Mouse (Mus musculus): ENCODE data around the gene Ift27. TPM values are rescaled to one million over a fixed set of nuclear protein-coding genes. Genes with fewer than 3 reads are reported as not detected.
A peak's percentile ranks its signal among the peaks of the same experiment; 100 is the strongest.

The Ift27 gene
- polyA plus RNA-seq, 1 experiment from 2014 or later, result 135 TPM

DNA sequence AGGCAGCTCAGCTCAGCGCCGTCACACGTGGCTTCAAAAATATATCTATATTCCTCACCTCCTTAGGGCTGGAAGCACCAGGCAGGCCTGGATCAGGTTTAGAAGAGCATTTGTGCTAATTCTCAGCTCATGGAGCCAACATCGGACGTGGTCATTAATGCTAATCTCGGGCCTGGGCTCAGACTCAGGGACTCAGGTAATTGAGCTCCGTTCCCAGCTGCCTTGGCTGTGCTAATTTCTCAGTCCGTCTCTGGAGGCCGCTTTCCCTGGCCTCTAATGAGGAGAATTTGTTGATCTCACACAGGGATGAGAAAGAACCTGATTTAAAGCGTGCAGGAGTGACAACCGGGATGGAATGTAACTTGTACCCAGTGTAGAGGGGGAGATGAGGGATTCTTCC, 9.4 kb downstream of the Ift27 start:
- WGBS, result 85% methylated on average over 11 of the region's 11 CpGs
- H3K4me2 ChIP-seq (replicated peaks; ENCODE audit: low read depth, low read length), result no peak overlapping the region
- H3K27me3 ChIP-seq (ENCODE audit: control insufficient read depth, insufficient read depth, low read length), result no peaks in the 10 kb centered on the region
- H3K4me1 ChIP-seq (replicated peaks; ENCODE audit: control insufficient read depth, insufficient read depth, low read length), result no peaks in the 10 kb centered on the region
- no peaks in the 10 kb centered on the region for H3K9me3 ChIP-seq (ENCODE audit: control insufficient read depth, low read length)
- ATAC-seq (ENCODE audit: low FRiP score), result no peak
- DNase-seq (ENCODE audit: low spot score), result no peak
- no peak overlapping the region for H3K4me3 ChIP-seq (ENCODE audit: low read depth, low read length)
- H3K9ac ChIP-seq (ENCODE audit: low read depth, low read length), result no peak overlapping the region
- no peak overlapping the region for H3K27ac ChIP-seq (ENCODE audit: low read depth, low read length)
- no peaks in the 10 kb centered on the region for H3K36me3 ChIP-seq (ENCODE audit: control insufficient read depth, insufficient read depth, low read length)

DNA sequence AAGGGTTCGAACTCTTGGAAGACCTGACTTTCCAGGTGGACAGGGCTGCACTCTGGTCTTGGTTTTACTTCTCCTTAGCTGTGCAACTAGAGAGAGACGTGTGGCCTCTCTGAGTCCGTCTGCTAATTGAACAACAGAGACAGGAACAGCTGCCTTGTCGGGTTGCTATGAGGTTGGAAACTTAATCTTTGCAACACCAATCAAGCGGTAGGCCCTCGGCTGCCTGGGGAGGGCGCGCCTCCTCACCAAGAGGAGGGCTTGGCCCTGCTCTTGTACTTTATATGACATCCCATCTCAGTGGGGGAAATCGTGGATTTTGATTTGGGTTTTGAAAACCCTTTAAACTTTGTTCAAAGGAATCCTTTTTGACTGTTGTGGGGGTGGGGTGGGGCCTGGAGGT, 12.0 kb downstream of the Ift27 start:
- H3K9ac ChIP-seq (ENCODE audit: low read depth, low read length), result no peak overlapping the region
- no peaks in the 10 kb centered on the region for H3K4me1 ChIP-seq (replicated peaks; ENCODE audit: control insufficient read depth, insufficient read depth, low read length)
- no peaks in the 10 kb centered on the region for H3K36me3 ChIP-seq (ENCODE audit: control insufficient read depth, insufficient read depth, low read length)
- H3K4me3 ChIP-seq (ENCODE audit: low read depth, low read length), result no peak overlapping the region
- no peaks in the 10 kb centered on the region for H3K27me3 ChIP-seq (ENCODE audit: control insufficient read depth, insufficient read depth, low read length)
- ATAC-seq (ENCODE audit: low FRiP score), result no peak
- H3K4me2 ChIP-seq (replicated peaks; ENCODE audit: low read depth, low read length), result no peak overlapping the region
- H3K27ac ChIP-seq (ENCODE audit: low read depth, low read length), result no peak overlapping the region
- 86% methylated on average over 9 of the region's 9 CpGs for WGBS
- H3K9me3 ChIP-seq (ENCODE audit: control insufficient read depth, low read length), result no peaks in the 10 kb centered on the region
- DNase-seq (ENCODE audit: low spot score), result no peak

- WGBS, result 89% methylated on average over 5 of the region's 5 CpGs
- no peak for DNase-seq (ENCODE audit: low spot score)
Measured at GRCm38 (mm10) chr15:78158335-78158734, 15.6 kb downstream of the Ift27 start.

GRCm38 (mm10) chr15:78157824-78158223, 16.1 kb downstream of the Ift27 start:
- DNase-seq (ENCODE audit: low spot score), result no peak

More at GRCm38 (mm10) chr15:78158335-78158734, 15.6 kb downstream of the Ift27 start:
- Histone ChIP-seq H3K36me3 (ENCODE audit: control insufficient read depth, insufficient read depth, low read length) (no peaks in the 10 kb centered on the region), H3K4me3 (ENCODE audit: low read depth, low read length) (no peak overlapping the region), H3K4me1 (replicated peaks; ENCODE audit: control insufficient read depth, insufficient read depth, low read length) (peaks cover 2% of the 10 kb centered on the region; the same call in 1 of the 2 replicates), H3K27ac (ENCODE audit: low read depth, low read length) (no peak overlapping the region), H3K9me3 (ENCODE audit: control insufficient read depth, low read length) (no peaks in the 10 kb centered on the region), H3K9ac (ENCODE audit: low read depth, low read length) (no peak overlapping the region), H3K27me3 (ENCODE audit: control insufficient read depth, insufficient read depth, low read length) (no peaks in the 10 kb centered on the region), H3K4me2 (replicated peaks; ENCODE audit: low read depth, low read length) (no peak overlapping the region)
- ATAC-seq (ENCODE audit: low FRiP score), result no peak

GRCm38 (mm10) chr15:78157330-78157729, 16.6 kb downstream of the Ift27 start:
- no peak overlapping the region for H3K27ac ChIP-seq (ENCODE audit: low read depth, low read length)
- no peak for ATAC-seq (ENCODE audit: low FRiP score)
- peaks cover 2% of the 10 kb centered on the region; the same call in 1 of the 2 replicates for H3K4me1 ChIP-seq (replicated peaks; ENCODE audit: control insufficient read depth, insufficient read depth, low read length)
- 85% methylated on average over 8 of the region's 8 CpGs for WGBS
- no peaks in the 10 kb centered on the region for H3K9me3 ChIP-seq (ENCODE audit: control insufficient read depth, low read length)
- H3K36me3 ChIP-seq (ENCODE audit: control insufficient read depth, insufficient read depth, low read length), result no peaks in the 10 kb centered on the region
- no peak overlapping the region for H3K9ac ChIP-seq (ENCODE audit: low read depth, low read length)
- no peaks in the 10 kb centered on the region for H3K27me3 ChIP-seq (ENCODE audit: control insufficient read depth, insufficient read depth, low read length)
- H3K4me2 ChIP-seq (replicated peaks; ENCODE audit: low read depth, low read length), result no peak overlapping the region
- no peak for DNase-seq (ENCODE audit: low spot score)
- H3K4me3 ChIP-seq (ENCODE audit: low read depth, low read length), result no peak overlapping the region

More at GRCm38 (mm10) chr15:78157824-78158223, 16.1 kb downstream of the Ift27 start:
- Histone ChIP-seq H3K4me2 (replicated peaks; ENCODE audit: low read depth, low read length) (no peak overlapping the region), H3K36me3 (ENCODE audit: control insufficient read depth, insufficient read depth, low read length) (no peaks in the 10 kb centered on the region), H3K4me3 (ENCODE audit: low read depth, low read length) (no peak overlapping the region), H3K4me1 (replicated peaks; ENCODE audit: control insufficient read depth, insufficient read depth, low read length) (peaks cover 2% of the 10 kb centered on the region; the same call in 1 of the 2 replicates), H3K9ac (ENCODE audit: low read depth, low read length) (no peak overlapping the region), H3K27me3 (ENCODE audit: control insufficient read depth, insufficient read depth, low read length) (no peaks in the 10 kb centered on the region), H3K27ac (ENCODE audit: low read depth, low read length) (no peak overlapping the region), H3K9me3 (ENCODE audit: control insufficient read depth, low read length) (no peaks in the 10 kb centered on the region)
- ATAC-seq (ENCODE audit: low FRiP score), result no peak
- 83% methylated on average over 4 of the region's 4 CpGs for WGBS

DNA sequence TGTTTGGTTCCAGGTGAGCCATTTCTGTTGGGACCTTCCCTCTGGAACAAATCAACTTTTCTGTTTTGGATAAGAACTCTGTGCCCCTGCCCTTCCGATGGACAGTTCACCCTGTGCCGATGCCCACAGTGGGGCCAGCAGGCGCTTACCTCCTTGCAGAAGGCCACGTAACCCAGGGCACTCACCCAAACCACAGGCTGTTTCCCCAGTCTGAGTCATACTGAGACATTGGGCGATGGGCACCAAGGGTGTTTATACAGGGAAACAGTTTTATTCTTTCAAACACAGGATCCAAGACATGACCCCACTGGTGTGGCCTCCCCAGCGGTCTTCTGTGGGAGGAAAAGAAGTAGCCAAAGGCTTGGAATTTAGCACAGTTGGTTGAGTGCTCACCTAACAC, 18.5 kb downstream of the Ift27 start:
- H3K27ac ChIP-seq (ENCODE audit: low read depth, low read length), result no peak overlapping the region

DNA sequence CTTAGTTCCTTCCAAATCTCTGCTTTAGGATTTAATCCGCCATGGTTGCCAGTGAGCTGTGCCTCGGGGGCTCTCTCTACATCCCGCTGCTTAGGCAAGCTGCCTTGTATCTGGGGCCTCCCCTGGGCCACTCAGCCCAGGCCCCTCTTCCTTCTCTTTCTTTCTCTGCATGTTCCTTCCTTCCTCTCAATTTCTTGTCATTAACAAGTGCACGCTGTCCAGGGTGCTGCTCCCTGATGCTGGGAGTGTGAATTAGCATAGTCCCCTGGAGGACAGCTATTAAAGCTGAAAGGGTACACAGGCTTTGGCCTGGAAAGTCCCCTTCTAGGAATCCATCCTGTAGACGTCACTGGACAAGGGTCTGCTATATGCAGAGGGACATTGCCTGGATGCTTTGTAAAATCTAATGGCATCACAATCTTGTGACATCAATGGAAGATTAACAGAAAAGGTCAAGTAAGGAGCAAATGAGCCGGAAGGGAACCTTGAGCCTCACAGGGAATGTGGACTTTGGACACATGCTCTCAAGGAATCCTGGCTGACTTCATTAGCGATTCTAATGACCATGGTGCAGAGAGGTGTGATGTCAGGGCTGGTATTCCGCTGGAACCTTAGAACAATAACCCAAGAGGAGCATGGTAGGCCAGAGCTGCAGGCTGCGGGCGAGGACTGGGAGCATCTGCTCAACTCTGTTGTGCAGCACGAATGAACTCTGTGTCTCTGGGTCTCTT, 20.7 kb downstream of the Ift27 start:
- Histone ChIP-seq H3K4me2 (replicated peaks; ENCODE audit: low read depth, low read length) (no peak overlapping the region), H3K36me3 (ENCODE audit: control insufficient read depth, insufficient read depth, low read length) (no peaks in the 10 kb centered on the region), H3K27me3 (ENCODE audit: control insufficient read depth, insufficient read depth, low read length) (no peaks in the 10 kb centered on the region), H3K4me1 (replicated peaks; ENCODE audit: control insufficient read depth, insufficient read depth, low read length) (peaks cover 2% of the 10 kb centered on the region; the same call in 1 of the 2 replicates), H3K27ac (ENCODE audit: low read depth, low read length) (no peak overlapping the region), H3K9ac (ENCODE audit: low read depth, low read length) (no peak overlapping the region), H3K4me3 (ENCODE audit: low read depth, low read length) (no peak overlapping the region), H3K9me3 (ENCODE audit: control insufficient read depth, low read length) (no peaks in the 10 kb centered on the region)
- DNase-seq (ENCODE audit: low spot score), result peak; percentile 23
- no peak for ATAC-seq (ENCODE audit: low FRiP score)
- WGBS, result 44% methylated on average over 11 of the region's 11 CpGs

More for the DNA sequence above, 18.5 kb downstream of the Ift27 start:
- no peak for ATAC-seq (ENCODE audit: low FRiP score)
- H3K4me2 ChIP-seq (replicated peaks; ENCODE audit: low read depth, low read length), result no peak overlapping the region
- no peak overlapping the region for H3K9ac ChIP-seq (ENCODE audit: low read depth, low read length)
- H3K9me3 ChIP-seq (ENCODE audit: control insufficient read depth, low read length), result no peaks in the 10 kb centered on the region
- 90% methylated on average over 6 of the region's 6 CpGs for WGBS
- H3K4me3 ChIP-seq (ENCODE audit: low read depth, low read length), result no peak overlapping the region
- H3K27me3 ChIP-seq (ENCODE audit: control insufficient read depth, insufficient read depth, low read length), result no peaks in the 10 kb centered on the region
- DNase-seq (ENCODE audit: low spot score), result no peak
- peaks cover 2% of the 10 kb centered on the region; the same call in 1 of the 2 replicates for H3K4me1 ChIP-seq (replicated peaks; ENCODE audit: control insufficient read depth, insufficient read depth, low read length)
- H3K36me3 ChIP-seq (ENCODE audit: control insufficient read depth, insufficient read depth, low read length), result no peaks in the 10 kb centered on the region

DNA sequence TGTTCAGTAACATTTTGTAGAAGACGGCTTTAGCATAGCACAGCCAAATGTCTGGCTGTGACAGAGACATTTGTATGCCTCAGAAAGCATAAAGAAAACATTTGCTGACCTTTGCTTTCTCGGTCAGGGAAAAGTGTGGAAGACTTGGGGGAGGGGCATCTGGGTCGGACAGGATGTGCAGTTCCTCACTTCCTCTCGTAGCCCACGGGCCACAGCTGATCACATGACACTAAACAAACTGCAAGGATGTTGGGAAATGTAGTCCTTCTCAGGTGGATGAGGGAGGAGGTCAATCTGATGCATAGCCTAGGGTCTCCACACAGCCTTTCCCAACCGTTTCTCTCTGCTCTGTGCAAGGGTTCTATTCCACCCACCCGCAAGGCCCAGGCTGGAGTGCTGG, 25.3 kb downstream of the Ift27 start:
- ATAC-seq (ENCODE audit: low FRiP score) (no peak), DNase-seq (ENCODE audit: low spot score) (peak; percentile 25)
- H3K4me2 ChIP-seq (replicated peaks; ENCODE audit: low read depth, low read length), result no peak overlapping the region
- no peak overlapping the region for H3K27ac ChIP-seq (ENCODE audit: low read depth, low read length)
- peaks cover 2% of the 10 kb centered on the region; the same call in 1 of the 2 replicates for H3K4me1 ChIP-seq (replicated peaks; ENCODE audit: control insufficient read depth, insufficient read depth, low read length)
- no peaks in the 10 kb centered on the region for H3K9me3 ChIP-seq (ENCODE audit: control insufficient read depth, low read length)
- no peaks in the 10 kb centered on the region for H3K27me3 ChIP-seq (ENCODE audit: control insufficient read depth, insufficient read depth, low read length)
- no peak overlapping the region for H3K9ac ChIP-seq (ENCODE audit: low read depth, low read length)
- 68% methylated on average over 7 of the region's 7 CpGs for WGBS
- no peak overlapping the region for H3K4me3 ChIP-seq (ENCODE audit: low read depth, low read length)
- H3K36me3 ChIP-seq (ENCODE audit: control insufficient read depth, insufficient read depth, low read length), result no peaks in the 10 kb centered on the region

- no peak overlapping the region for H3K9ac ChIP-seq (ENCODE audit: low read depth, low read length)
- H3K4me1 ChIP-seq (replicated peaks; ENCODE audit: control insufficient read depth, insufficient read depth, low read length), result no peaks in the 10 kb centered on the region
- H3K4me2 ChIP-seq (replicated peaks; ENCODE audit: low read depth, low read length), result no peak overlapping the region
- H3K36me3 ChIP-seq (ENCODE audit: control insufficient read depth, insufficient read depth, low read length), result no peaks in the 10 kb centered on the region
- ATAC-seq (ENCODE audit: low FRiP score) (no peak), DNase-seq (ENCODE audit: low spot score) (no peak)
- H3K4me3 ChIP-seq (ENCODE audit: low read depth, low read length), result no peak overlapping the region
- no peaks in the 10 kb centered on the region for H3K27me3 ChIP-seq (ENCODE audit: control insufficient read depth, insufficient read depth, low read length)
- H3K9me3 ChIP-seq (ENCODE audit: control insufficient read depth, low read length), result no peaks in the 10 kb centered on the region
- 50% methylated on average over 8 of the region's 8 CpGs for WGBS
- no peak overlapping the region for H3K27ac ChIP-seq (ENCODE audit: low read depth, low read length)
Measured at GRCm38 (mm10) chr15:78140226-78140625, 33.7 kb downstream of the Ift27 start.
